Mouse (Mus musculus) adrenal gland, adult 2 months (tissue): ENCODE measurements around the gene Lrrc55. TPM values are rescaled to one million over a fixed set of nuclear protein-coding genes. Genes with fewer than 3 reads are reported as not detected.

Experiments used
- DNase-seq: peaks from one replicate; pipeline ENCODE4 v3.0.0; 2021
- polyA plus RNA-seq: library from polyadenylated mRNA; depleted of rRNA; stranded (reverse); fragments of >200 nt; gene quantifications from 2 replicates; pipeline ENCODE4 v1.2.3, GENCODE M21; 2012
- total RNA-seq, 2 experiments: library from RNA; stranded (reverse); gene quantifications; 2 replicates each; pipeline ENCODE4 v1.2.3; 2021

The Lrrc55 gene
- total and polyA plus RNA-seq, 3 experiments = 14.3 to 18.2 (median 17.0) TPM

DNA sequence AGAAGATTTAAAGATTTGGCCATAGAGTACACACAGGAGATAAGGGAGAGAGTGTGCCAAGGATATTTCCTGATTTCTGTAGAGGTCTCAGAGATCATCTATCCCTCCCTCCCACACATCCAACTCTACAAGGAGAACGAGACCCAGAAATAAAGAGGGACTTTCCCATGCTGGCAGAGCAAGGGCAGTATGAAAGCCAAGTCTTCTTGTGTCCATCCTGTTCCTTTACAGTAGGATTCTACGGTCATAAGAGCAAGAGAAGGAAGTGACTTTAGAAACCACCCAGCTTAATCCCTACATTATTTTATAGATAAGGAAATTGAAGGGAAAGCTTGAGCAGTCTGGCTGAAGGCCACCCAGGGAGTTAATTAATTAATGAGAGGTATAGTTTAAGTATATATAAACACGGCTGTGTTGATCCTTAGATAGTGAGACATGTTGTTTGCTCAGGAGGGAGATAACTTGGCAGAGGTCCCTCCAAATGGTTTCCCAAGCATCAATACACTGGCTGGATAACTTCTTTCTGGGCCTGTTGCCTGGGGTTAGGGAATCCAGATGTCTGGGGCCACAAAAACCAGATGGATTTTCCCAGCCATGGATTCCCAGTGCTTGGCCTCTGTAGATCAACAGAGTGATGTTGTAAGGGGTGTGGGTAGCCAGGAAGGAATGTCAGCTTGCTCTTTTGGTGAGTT, 24.8 kb downstream of the Lrrc55 start:
- no peak for DNase-seq

DNA sequence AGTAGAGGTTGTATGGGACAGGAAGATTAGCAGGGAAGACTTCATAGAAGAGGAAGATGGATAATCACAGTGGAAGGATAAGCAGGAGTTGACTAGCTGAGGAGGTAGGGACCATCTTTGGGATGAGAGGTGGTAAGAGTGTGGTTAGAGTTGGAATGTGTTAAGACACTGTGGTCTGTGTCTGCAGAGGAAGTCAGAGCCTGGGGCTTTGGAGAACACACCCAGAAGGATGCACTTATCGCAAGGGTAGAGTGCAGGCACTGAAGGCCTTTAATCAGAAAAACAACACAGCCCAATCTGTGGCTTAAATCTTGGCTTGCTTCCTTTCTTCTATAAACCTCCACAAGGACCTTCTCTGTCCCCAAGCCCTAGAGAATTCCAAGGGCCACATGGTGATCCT, 28.7 kb downstream of the Lrrc55 start:
- DNase-seq = no peak

DNA sequence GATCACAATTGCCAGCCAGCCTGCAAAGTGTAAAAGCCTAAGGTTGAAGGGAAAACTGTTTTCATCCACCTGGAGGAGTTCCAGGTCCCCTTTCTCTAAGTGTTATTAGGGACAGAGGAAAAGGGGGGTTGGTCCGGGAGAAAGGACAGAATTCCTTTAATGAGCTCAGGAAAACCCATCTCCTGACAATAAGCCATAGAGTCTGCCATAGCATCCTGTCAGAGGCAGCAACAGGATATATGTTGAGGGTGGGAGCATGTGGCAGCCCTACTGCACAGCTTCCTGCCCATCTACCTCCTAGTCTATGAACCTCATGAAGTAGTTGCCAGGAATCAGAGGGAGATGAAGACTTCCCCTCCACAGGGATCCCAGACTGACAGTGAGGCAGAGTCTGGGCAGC, 29.4 kb downstream of the Lrrc55 start:
- no peak for DNase-seq

DNA sequence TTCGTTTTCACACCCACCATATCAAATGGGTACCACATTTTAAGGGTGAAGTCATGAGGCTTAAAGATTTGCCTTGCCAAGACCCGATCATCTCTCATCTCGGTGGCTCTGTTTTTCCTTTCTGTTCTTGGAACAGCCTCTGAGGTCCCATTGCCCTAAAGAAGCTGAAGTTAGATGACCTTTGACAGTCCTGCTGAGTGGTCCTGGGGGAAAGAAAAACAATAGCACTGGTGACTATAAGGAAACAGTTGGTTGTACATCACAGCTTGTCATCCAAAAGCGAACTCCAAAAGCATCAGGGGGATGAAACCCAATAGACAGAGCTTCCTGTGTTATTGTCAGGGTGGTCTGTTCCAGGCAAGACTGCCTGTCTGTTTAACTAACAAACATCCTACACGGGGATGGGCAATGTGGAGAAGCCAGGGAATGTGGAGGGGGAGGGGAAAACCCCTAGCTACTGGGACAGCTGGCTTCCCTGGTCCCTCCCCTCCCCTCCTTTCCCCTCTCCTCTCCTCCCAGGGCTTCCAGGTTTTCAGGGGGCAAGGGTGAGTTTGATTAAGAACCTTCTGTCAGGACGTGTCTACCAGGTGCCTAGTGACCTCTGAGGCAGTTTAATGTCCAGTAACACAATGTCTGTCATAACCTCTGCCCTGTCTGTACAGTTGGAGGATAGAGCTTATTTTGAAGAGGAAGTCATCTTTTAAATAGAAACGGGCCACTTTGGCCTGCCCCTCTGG, 33.5 kb downstream of the Lrrc55 start:
- DNase-seq = peak; percentile 40

- DNase-seq = no peak
Measured at GRCm38 (mm10) chr2:85161638-85162093, 35.3 kb downstream of the Lrrc55 start.

DNA sequence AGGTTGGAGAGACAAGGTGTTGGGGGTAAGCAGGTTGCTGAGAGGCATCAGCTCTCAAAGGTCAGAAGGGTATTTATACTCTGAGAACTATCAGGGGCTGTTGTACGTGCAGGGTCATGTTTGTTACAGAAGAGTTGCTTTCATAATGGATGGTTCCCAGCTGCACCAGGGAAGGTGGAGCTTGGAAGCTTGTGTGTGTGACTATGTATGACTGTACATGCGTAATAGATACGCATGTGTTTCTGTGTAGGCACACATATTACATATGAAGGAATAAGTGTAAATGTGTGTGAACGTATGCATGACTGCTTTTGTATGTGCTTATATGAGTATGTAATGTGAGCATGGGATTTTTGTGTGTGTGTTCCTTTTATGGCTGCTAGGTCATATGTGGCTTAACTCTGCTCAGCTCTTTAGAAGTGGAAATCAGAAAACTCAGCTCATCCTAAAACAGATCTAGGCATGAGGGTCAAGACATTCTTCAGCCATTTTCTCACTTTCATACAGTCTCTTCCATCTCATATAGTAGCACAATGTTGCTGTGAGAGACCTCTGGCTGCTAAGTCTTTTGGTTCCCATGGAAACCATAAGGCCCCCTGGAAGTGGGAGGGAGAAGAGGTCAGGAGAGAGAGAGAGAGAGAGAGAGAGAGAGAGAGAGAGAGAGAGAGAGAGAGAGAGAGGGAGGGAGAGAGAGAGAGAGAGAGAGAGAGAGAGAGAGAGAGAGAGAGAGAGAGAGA, 35.9 kb downstream of the Lrrc55 start:
- no peak for DNase-seq

DNA sequence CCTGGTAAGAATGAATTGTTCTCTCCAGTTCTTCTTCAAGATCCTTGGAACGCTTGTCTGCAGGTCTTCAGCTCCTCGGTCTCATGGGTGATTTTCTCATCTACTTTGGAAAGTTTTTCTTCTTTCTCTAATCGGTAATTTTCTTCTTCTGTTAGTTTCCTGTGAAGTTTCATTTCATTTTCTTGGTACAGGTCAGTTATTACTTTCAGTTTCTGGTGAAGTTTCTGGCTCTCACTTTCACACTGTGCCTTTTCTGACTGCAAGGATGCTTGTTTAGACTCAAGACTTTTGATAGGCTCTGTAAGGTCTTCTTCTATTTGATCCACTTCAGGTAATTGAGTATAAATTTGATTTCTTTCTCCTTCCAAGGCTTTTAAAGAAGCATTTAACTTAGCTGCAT, 39.6 kb downstream of the Lrrc55 start:
- DNase-seq = no peak

- no peak for DNase-seq
Measured at GRCm38 (mm10) chr2:85156136-85156535, 40.9 kb downstream of the Lrrc55 start.

DNA sequence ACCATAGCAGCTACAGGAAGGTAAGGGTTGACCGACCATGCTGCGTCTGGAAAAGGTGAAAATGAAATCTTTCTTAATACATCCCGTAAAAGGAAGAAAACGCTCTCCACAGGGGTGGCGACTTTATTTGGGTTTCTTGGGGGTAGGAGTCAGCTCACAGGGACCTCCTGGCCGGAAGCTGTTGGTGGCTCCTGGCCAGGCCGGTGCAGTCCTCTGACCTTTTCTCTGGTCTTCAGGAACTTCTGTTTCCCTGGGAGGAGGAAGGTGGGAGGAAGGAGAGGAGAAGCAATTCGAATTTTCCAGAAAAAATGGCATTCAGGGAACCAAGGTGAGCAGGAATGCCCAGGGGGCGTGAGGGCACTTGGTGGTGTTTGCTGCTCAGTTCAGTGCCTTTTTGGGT, 41.7 kb downstream of the Lrrc55 start:
- peak; percentile 36 for DNase-seq

DNA sequence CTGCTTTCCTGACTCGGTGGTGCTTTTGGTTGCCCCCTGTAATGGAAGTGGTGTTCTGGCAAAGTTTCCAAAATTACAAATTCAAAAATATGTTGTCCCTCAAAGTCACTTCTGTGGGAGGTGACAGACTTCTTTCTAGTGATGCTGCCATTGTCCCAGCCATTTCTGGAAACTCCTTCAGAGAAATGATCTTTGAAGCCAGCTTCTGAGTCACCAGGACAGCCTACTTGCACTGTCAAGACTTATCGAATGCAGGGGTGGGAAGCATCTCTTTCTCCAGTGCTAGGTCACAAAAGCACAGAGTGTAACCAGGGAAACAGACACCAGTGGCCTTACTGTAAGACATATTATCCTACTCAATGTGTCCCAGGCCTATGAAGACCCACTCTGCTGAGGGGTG, 45.8 kb downstream of the Lrrc55 start:
- DNase-seq = no peak

DNA sequence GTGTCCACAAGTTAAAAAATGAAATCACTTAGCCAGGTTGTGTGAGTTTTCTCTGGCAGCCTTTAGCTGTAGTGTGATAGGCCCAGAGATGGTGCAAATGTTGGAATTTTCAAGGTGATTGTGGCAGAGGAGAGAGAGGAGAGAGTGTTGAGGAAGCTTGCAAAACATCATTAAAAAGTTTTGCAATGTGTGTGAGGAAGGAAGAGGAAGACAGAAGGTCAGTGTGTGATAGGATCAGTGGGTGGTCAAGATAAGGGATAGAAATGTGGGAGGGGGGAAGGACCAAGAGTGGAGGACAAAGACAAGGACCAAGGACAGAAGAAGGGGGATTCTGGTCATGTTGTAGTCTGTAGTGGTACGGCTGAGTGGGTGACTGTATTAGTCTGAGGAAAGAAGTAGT, 46.6 kb downstream of the Lrrc55 start:
- no peak for DNase-seq

DNA sequence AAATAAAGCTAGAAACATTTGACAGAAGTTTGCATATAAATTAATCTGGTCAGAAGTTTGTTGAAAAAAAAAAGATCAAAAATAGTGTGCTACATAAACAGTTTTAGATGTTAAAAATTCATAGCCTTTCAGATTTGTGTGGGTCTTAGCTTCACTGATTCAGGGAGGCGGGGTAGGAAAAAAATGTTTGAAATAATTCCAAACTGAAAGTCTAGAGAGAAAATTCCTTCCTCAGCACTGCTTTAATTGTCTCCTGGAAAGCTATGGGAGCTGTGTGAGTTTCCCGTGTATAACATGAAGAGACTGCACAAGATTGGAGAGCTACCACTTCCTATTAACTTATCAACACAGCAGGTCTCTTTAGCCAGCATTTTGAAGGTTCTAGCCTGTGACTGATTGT, 49.5 kb downstream of the Lrrc55 start:
- no peak for DNase-seq

DNA sequence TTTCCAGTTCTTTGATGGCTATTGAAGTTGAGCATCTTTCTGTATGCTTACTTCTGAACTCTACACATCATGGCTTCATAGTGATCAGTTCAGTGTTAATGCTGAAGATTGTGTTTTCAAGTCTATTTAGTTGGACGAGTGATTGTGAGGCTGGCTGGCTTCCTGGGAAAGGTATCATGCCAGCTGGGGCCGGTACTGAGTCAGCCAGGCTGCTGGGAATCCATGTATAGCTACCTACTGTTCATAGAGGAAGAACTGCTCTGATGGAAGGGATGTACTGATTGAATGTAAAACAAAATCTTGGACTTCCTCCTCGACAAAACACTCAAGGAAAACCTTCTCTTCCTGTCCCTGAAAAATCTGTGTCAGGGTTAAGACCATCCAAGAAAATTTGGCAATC, 51.7 kb downstream of the Lrrc55 start:
- DNase-seq = no peak

DNA sequence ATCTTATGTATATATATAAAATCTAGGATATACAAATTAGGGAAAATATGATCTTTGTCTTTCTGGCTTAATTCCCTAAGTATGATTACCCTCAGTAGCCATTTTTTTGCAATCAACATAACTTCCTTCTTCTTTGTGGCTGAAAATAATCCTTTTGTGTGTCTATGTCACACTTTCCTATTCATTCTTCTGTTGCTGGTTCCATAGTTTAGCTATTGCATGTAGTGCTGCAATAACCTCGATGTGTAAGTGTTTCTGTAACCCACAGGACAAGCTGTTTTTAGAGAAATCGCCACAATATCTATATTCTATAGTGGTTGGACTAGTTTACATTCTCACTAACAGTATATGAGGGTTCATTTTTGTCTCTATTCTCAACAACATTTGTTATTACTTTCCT, 52.1 kb downstream of the Lrrc55 start:
- no peak for DNase-seq

- no peak for DNase-seq
Measured at GRCm38 (mm10) chr2:85140833-85141232, 56.2 kb downstream of the Lrrc55 start.

- DNase-seq = no peak
Measured at GRCm38 (mm10) chr2:85139846-85140245, 57.2 kb downstream of the Lrrc55 start.

DNA sequence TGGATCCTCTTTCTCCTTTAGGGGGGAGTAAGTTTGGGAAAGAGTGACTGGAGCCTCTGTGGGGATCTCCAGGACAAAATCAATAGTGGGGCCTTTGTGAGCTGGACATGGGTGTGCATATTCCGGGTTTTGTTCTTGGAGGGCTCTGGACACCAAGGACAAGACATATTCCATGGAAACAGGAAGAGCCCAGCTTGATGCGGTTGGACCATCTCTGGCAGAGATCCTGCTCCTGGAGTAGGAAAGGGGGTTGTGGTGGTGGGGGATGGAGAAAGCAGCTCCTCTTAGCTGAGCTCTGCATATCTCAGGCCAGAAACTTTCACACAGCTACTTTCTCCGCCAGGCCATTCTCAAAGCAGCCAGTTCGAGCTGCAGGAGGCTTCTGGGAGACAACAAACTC, 57.6 kb downstream of the Lrrc55 start:
- no peak for DNase-seq

DNA sequence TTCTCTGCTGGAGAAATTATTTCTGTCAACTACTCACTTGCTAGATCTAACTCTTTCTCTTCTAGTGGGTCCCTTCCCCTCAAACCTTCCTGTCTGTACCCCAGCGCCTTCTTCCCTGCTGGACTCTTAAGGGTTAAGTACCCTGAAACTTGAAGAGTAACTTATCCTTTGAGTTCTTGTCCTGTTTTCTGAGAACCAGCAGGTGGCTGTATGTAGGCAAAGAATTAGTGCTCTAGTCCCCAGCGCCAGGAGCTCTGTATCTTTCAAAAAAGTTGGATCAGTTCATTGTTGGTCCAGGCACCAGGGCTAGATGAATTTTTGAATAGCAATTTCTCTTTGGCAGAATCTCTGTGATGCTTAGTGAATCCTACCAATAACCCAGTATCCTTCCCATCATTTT, 58.9 kb downstream of the Lrrc55 start:
- no peak for DNase-seq

DNA sequence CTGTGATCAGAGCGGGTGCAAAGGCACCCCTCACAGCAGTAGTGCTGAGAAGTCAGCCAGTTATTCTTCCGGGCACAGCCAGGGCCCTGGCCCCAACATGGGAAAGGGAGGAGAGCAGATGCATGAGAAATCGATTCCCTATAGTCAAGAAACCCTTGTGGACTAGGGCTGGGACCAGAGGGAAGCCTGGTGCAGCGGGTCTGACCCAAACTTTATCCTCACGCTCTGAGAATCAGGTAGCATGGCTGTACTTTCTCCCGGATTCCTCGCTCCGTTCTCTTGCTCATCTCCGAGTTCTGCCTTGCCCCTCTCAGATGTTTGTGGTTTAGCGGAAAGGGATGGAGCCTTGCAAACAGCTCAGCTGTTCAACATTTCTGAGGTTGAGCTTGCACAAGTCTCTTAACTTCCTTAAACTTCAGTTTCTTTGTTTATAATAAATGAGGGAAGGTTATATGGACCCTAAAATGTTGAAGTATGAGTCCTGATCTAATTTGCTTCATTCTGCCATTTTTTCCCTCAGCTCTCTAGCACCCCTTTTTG, 59.3 kb downstream of the Lrrc55 start:
- no peak for DNase-seq

DNA sequence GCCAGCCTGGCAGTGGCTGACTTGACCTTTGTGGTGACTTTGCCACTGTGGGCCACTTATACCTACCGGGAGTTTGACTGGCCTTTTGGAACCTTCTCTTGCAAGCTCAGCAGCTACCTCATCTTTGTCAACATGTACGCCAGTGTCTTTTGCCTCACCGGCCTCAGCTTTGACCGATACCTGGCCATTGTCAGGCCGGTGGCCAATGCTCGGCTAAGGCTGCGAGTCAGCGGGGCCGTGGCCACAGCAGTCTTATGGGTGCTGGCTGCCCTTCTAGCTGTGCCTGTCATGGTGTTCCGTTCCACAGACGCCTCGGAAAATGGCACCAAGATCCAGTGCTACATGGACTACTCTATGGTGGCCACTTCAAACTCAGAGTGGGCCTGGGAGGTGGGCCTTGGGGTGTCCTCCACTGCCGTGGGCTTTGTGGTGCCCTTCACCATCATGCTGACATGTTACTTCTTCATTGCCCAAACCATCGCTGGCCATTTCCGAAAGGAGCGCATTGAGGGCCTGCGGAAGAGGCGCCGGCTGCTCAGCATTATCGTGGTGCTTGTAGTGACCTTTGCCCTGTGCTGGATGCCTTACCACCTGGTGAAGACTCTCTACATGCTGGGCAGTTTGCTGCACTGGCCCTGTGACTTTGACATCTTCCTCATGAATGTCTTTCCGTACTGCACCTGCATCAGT, 60.0 kb downstream of the Lrrc55 start:
- no peak for DNase-seq

GRCm38 (mm10) chr2:85136089-85136488, 60.9 kb downstream of the Lrrc55 start, which contains the start of gene Aplnr:
Gene Aplnr (plus strand): TSS chr2:85136225.
- DNase-seq = no peak

DNA sequence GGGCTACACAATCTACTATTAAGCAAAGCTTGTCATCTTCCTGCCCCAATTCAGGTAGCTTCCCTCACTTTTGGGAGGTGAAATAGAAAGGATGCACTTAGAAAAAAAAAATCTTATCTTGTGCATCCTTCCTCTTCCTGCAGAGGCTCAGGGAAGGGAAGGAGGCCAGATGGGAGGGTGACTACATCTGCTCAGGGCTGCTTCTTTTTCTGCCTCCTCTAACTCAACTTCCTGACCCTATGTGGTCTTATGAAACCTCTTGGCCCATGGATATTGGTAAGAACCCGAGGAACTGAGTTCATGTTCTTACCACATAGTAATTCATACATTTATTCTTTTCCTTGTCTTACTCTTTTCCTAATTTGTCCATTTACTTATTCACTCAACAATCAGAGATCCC, 61.9 kb downstream of the Lrrc55 start:
- no peak for DNase-seq
